Mouse (Mus musculus) G1E (cell line): ENCODE data around the gene A3galt2.

Experiments
- CTCF ChIP-seq: IDR thresholded peaks from 2 replicates; pipeline ENCODE4 v1.5.1; 2012; ENCODE audit warnings: low read depth, low read length, inconsistent platforms, mixed read lengths
- GATA1 ChIP-seq: IDR thresholded peaks from 2 replicates; pipeline ENCODE4 v1.6.1; 2012; ENCODE audit warnings: borderline replicate concordance, low read length, inconsistent platforms, mixed read lengths
- POLR2AphosphoS5 ChIP-seq: IDR thresholded peaks from 2 replicates; pipeline ENCODE4 v1.6.1; 2012; ENCODE audit warnings: low read depth, low read length, inconsistent platforms; ENCODE audit not compliant: insufficient replicate concordance

DNA sequence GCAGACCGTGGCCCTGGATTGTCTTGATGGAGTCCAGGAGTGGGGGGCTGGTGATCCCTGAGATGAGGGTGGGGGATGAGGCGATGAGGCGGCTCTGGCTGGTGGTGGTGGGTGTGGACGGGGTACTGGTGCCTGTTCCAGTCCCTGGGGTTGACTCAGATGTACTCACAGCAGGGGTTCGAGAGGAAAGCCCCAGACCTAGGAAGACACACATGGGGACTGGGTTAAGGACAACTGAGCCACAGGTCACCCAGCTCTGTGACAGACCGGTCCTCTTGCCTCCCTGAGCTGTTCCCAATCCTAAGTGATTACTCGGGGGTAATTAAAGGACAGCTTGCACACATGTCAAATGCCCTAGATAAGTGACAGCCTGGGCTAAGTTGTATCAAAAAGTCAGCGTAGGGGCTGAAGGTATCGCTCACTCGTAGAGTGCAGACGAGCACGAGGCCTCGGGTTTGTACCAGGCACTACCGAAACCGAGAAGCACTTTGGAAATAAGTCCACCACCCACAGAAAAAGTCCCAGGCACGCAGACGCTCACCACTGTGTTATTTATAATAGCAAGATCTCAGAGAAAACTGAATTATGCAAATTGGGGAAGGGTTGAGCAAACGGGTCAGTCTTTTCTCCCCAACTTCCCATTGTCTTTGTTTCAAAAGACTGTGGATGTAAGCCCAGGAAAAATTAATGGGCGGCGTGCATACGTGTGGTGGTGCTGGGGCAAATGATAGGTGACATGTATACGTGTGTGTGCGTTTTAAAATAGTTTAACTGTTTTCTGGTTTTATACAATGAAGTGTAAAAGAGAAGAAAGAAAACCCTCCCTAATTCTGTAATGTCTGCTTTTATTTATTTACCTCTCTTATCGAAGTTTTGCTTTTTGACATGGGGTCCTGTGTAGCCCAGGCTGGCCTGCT lies 32.1 kb downstream of the A3galt2 start:
- no peak for TF ChIP-seq CTCF
- TF ChIP-seq POLR2AphosphoS5, result no peak
- no peak for TF ChIP-seq GATA1
